Mouse (Mus musculus) layer of hippocampus, postnatal 14 days (tissue): ENCODE results near the gene Ccdc120. TPM values are rescaled to one million over a fixed set of nuclear protein-coding genes. Genes with fewer than 3 reads are reported as not detected.
"Not testable (repeated sequence)": the region's sequence is repeated elsewhere in the genome, so short reads cannot be mapped to it uniquely, and the experiment has no call there.

ENCODE experiments used
- DNase-seq, 2 experiments: peaks; one replicate each; pipeline ENCODE4 v3.0.0; 2021 to 2022; ENCODE audit warnings: low spot score in 2 of 2, mixed read lengths in 1 of 2
- total RNA-seq, 2 experiments: library from RNA; stranded (reverse); gene quantifications; 2 replicates each; pipeline ENCODE4 v1.2.3; 2021

The Ccdc120 gene
- total RNA-seq, 2 experiments from 2014 or later, result 15.5 to 19.6 TPM

GRCm38 (mm10) chrX:7713764-7714134 is 37.0 kb downstream of the Ccdc120 start:
- DNase-seq, result not testable (repeated sequence)

- peak; percentile 64 to 90 for DNase-seq
These were observed 53.7 kb downstream of the Ccdc120 start, which contains the start of gene Gpkow for GRCm38 (mm10) chrX:7696954-7697381. Gpkow (plus strand) TSS chrX:7697131.

- DNase-seq, result no peak
These were observed 54.2 kb downstream of the Ccdc120 start for GRCm38 (mm10) chrX:7696520-7696919.

GRCm38 (mm10) chrX:7692862-7693261 is 57.8 kb downstream of the Ccdc120 start:
- no peak for DNase-seq

- no peak for DNase-seq
These were observed 60.2 kb downstream of the Ccdc120 start for GRCm38 (mm10) chrX:7690486-7690885.

- no peak for DNase-seq
These were observed 62.4 kb downstream of the Ccdc120 start for GRCm38 (mm10) chrX:7688321-7688720.

Other genes with a start within 250 kb of the Ccdc120 start
- under 1 TPM in 1 of 2 experiments, not detected in 1; 0.24 TPM for gene Foxp3, start 177.3 kb downstream of the Ccdc120 start, total RNA-seq
- 10 to 100 TPM; 16.5 to 16.7 TPM for gene Ppp1r3f, start 176.6 kb downstream of the Ccdc120 start, total RNA-seq
- gene Ccdc22, start 145.4 kb downstream of the Ccdc120 start, total RNA-seq, result 10 to 100 TPM; 22.6 to 24.5 TPM
- gene Cacna1f, start 143.8 kb downstream of the Ccdc120 start, total RNA-seq, result under 1 TPM in 1 of 2 experiments, not detected in 1; 0.21 TPM
- 1,000 to 10,000 TPM; 1,862 to 1,901 TPM for gene Syp, start 112.4 kb downstream of the Ccdc120 start, total RNA-seq
- gene Prickle3, start 93.6 kb downstream of the Ccdc120 start, total RNA-seq, result 1 to 10 TPM; 1.5 to 1.6 TPM
- 1 to 10 TPM; 7.0 to 9.6 TPM for gene Plp2, start 79.5 kb downstream of the Ccdc120 start, total RNA-seq
- under 1 TPM; 0.25 to 0.31 TPM for gene Magix, start 69.7 kb downstream of the Ccdc120 start, total RNA-seq
- gene Gpkow, start 53.8 kb downstream of the Ccdc120 start, total RNA-seq, result 10 to 100 TPM; 33.2 to 36.3 TPM
- 10 to 100 TPM; 47.7 to 48.1 TPM for gene Wdr45, start 36.6 kb downstream of the Ccdc120 start, total RNA-seq
- gene Gm45208, start 28.7 kb downstream of the Ccdc120 start, total RNA-seq, result not detected
- gene Praf2, start 22.5 kb downstream of the Ccdc120 start, total RNA-seq, result 100 to 1,000 TPM in 1 of 2 experiments, 10 to 100 TPM in 1; 98.2 to 107 TPM
- gene Tfe3, start 11.7 kb upstream of the Ccdc120 start, total RNA-seq, result 10 to 100 TPM; 31.7 to 34.4 TPM
- gene Gripap1, start 38.9 kb upstream of the Ccdc120 start, total RNA-seq, result 10 to 100 TPM; 88.1 to 98.9 TPM
- 10 to 100 TPM in 1 of 2 experiments, 1 to 10 TPM in 1; 9.8 to 10.0 TPM for gene Kcnd1, start 71.4 kb upstream of the Ccdc120 start, total RNA-seq
- 10 to 100 TPM; 64.1 to 64.9 TPM for gene Otud5, start 90.5 kb upstream of the Ccdc120 start, total RNA-seq
- gene Pim2, start 127.4 kb upstream of the Ccdc120 start, total RNA-seq, result 10 to 100 TPM; 43.2 to 49.5 TPM
- 10 to 100 TPM; 45.9 to 52.7 TPM for gene Slc35a2, start 133.1 kb upstream of the Ccdc120 start, total RNA-seq
- 10 to 100 TPM; 72.6 to 80.1 TPM for gene Pqbp1, start 148.4 kb upstream of the Ccdc120 start, total RNA-seq
- gene Timm17b, start 148.5 kb upstream of the Ccdc120 start, total RNA-seq, result 10 to 100 TPM; 20.8 to 23.9 TPM
- not detected for gene Gm10491, start 156.9 kb upstream of the Ccdc120 start, total RNA-seq
- not detected for gene Gm10490, start 158.6 kb upstream of the Ccdc120 start, total RNA-seq
- gene Pcsk1n, start 168.9 kb upstream of the Ccdc120 start, total RNA-seq, result 100 to 1,000 TPM; 340 to 344 TPM
- gene Eras, start 177.7 kb upstream of the Ccdc120 start, total RNA-seq, result not detected
- gene Hdac6, start 197.0 kb upstream of the Ccdc120 start, total RNA-seq, result 10 to 100 TPM; 46.0 to 54.4 TPM
- gene Gata1, start 227.2 kb upstream of the Ccdc120 start, total RNA-seq, result not detected